Mouse (Mus musculus): ENCODE results near the gene Lrrc29. TPM values are rescaled to one million over a fixed set of nuclear protein-coding genes. Genes with fewer than 3 reads are reported as not detected.

Lrrc29 gene
- polyA plus RNA-seq, 2 experiments = 1.9 to 3.2 TPM

GRCm38 (mm10) chr8:105332523-105332922 is 6.4 kb upstream of the Lrrc29 start:
- 65% methylated on average over 2 of the region's 2 CpGs for WGBS
- no peaks in the 10 kb centered on the region for H3K27me3 ChIP-seq (ENCODE audit: control insufficient read depth, insufficient read depth, low read length)
- H3K36me3 ChIP-seq (ENCODE audit: control insufficient read depth, insufficient read depth, low read length) = peaks cover 90% of the 10 kb centered on the region
- no peak overlapping the region for H3K9ac ChIP-seq (ENCODE audit: low read depth, low read length, severe bottlenecking)
- no peak overlapping the region for H3K4me2 ChIP-seq (replicated peaks; ENCODE audit: low read depth, low read length, severe bottlenecking)
- no peak overlapping the region for H3K27ac ChIP-seq (replicated peaks; ENCODE audit: low read depth, low read length)
- no peaks in the 10 kb centered on the region for H3K9me3 ChIP-seq (ENCODE audit: control insufficient read depth, low read length)
- no peak for TF ChIP-seq POLR2A (IDR thresholded peaks at IDR 0.05; ENCODE audit: borderline replicate concordance, extremely low read depth, insufficient read depth, insufficient read length)
- DNase-seq (ENCODE audit: low spot score) (no peak), ATAC-seq (ENCODE audit: low FRiP score, low read depth) (no peak)
- no peak overlapping the region for H3K4me3 ChIP-seq (replicated peaks; ENCODE audit: low read length)
- peaks cover under 1% of the 10 kb centered on the region; the same call in 1 of the 2 replicates for H3K4me1 ChIP-seq (ENCODE audit: control insufficient read depth, insufficient read depth, low read length)

DNA sequence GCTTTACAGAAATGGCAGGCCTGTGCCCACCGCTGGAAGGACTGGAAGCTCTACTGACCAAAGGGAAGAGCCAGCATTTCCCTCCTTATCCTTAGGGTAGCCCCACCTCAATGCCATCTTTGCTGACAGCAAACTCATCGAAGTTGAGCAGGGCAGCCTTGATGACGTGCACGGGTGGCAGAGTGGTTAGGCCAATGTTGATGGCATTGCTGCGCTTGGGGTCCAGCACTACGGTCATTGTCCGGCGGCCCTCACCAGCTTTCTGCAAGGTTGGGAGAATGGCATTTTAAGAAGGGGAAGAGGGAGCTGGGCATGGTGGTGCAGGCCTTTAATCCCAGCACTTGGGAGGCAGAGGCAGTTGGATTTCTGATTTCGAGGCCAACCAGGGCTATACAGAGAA is 5.9 kb upstream of the Lrrc29 start:
- no peak overlapping the region for H3K4me2 ChIP-seq (replicated peaks; ENCODE audit: low read depth, low read length, severe bottlenecking)
- H3K27ac ChIP-seq (replicated peaks; ENCODE audit: low read depth, low read length) = no peak overlapping the region
- no peak overlapping the region for H3K9ac ChIP-seq (ENCODE audit: low read depth, low read length, severe bottlenecking)
- TF ChIP-seq POLR2A (IDR thresholded peaks at IDR 0.05; ENCODE audit: borderline replicate concordance, extremely low read depth, insufficient read depth, insufficient read length) = no peak
- H3K36me3 ChIP-seq (ENCODE audit: control insufficient read depth, insufficient read depth, low read length) = peaks cover 84% of the 10 kb centered on the region
- peaks cover 7% of the 10 kb centered on the region; the same call in 1 of the 2 replicates for H3K4me1 ChIP-seq (ENCODE audit: control insufficient read depth, insufficient read depth, low read length)
- no peaks in the 10 kb centered on the region for H3K27me3 ChIP-seq (ENCODE audit: control insufficient read depth, insufficient read depth, low read length)
- ATAC-seq (ENCODE audit: low FRiP score, low read depth) (no peak), DNase-seq (ENCODE audit: low spot score) (no peak)
- H3K4me3 ChIP-seq (replicated peaks; ENCODE audit: low read length) = no peak overlapping the region
- 97% methylated on average over 9 of the region's 9 CpGs for WGBS
- no peaks in the 10 kb centered on the region for H3K9me3 ChIP-seq (ENCODE audit: control insufficient read depth, low read length)

GRCm38 (mm10) chr8:105331469-105331868 is 5.4 kb upstream of the Lrrc29 start:
- Histone ChIP-seq H3K4me2 (replicated peaks; ENCODE audit: low read depth, low read length, severe bottlenecking) (no peak overlapping the region), H3K9me3 (ENCODE audit: control insufficient read depth, low read length) (no peaks in the 10 kb centered on the region), H3K36me3 (ENCODE audit: control insufficient read depth, insufficient read depth, low read length) (peaks cover 80% of the 10 kb centered on the region), H3K4me3 (replicated peaks; ENCODE audit: low read length) (no peak overlapping the region), H3K27ac (replicated peaks; ENCODE audit: low read depth, low read length) (no peak overlapping the region), H3K27me3 (ENCODE audit: control insufficient read depth, insufficient read depth, low read length) (no peaks in the 10 kb centered on the region), H3K9ac (ENCODE audit: low read depth, low read length, severe bottlenecking) (no peak overlapping the region), H3K4me1 (ENCODE audit: control insufficient read depth, insufficient read depth, low read length) (peaks cover 7% of the 10 kb centered on the region; the same call in 1 of the 2 replicates)
- TF ChIP-seq POLR2A (IDR thresholded peaks at IDR 0.05; ENCODE audit: borderline replicate concordance, extremely low read depth, insufficient read depth, insufficient read length) = no peak
- 94% methylated on average over 22 of the region's 22 CpGs for WGBS
- no peak for ATAC-seq (ENCODE audit: low FRiP score, low read depth)
- DNase-seq (ENCODE audit: low spot score) = no peak

- peaks cover 10% of the 10 kb centered on the region for H3K4me1 ChIP-seq (ENCODE audit: control insufficient read depth, insufficient read depth, low read length)
- H3K4me3 ChIP-seq (replicated peaks; ENCODE audit: low read length) = no peak overlapping the region
- no peaks in the 10 kb centered on the region for H3K27me3 ChIP-seq (ENCODE audit: control insufficient read depth, insufficient read depth, low read length)
- H3K9ac ChIP-seq (ENCODE audit: low read depth, low read length, severe bottlenecking) = no peak overlapping the region
- H3K27ac ChIP-seq (replicated peaks; ENCODE audit: low read depth, low read length) = no peak overlapping the region
- H3K4me2 ChIP-seq (replicated peaks; ENCODE audit: low read depth, low read length, severe bottlenecking) = no peak overlapping the region
- no peaks in the 10 kb centered on the region for H3K9me3 ChIP-seq (ENCODE audit: control insufficient read depth, low read length)
- no peak for TF ChIP-seq POLR2A (IDR thresholded peaks at IDR 0.05; ENCODE audit: borderline replicate concordance, extremely low read depth, insufficient read depth, insufficient read length)
- ATAC-seq (ENCODE audit: low FRiP score, low read depth) = no peak
- H3K36me3 ChIP-seq (ENCODE audit: control insufficient read depth, insufficient read depth, low read length) = peaks cover 69% of the 10 kb centered on the region
- no peak for DNase-seq (ENCODE audit: low spot score)
- 95% methylated on average over 12 of the region's 12 CpGs for WGBS
These were observed 4.2 kb upstream of the Lrrc29 start for GRCm38 (mm10) chr8:105330325-105330724.

- peak overlapping the region; percentile 87 for H3K4me2 ChIP-seq (replicated peaks; ENCODE audit: low read depth, low read length, severe bottlenecking)
- no peak for DNase-seq (ENCODE audit: low spot score)
- no peaks in the 10 kb centered on the region for H3K9me3 ChIP-seq (ENCODE audit: control insufficient read depth, low read length)
- H3K27me3 ChIP-seq (ENCODE audit: control insufficient read depth, insufficient read depth, low read length) = no peaks in the 10 kb centered on the region
- ATAC-seq (ENCODE audit: low FRiP score, low read depth) = no peak
- no peak for TF ChIP-seq POLR2A (IDR thresholded peaks at IDR 0.05; ENCODE audit: borderline replicate concordance, extremely low read depth, insufficient read depth, insufficient read length)
- peak overlapping the region; percentile 86 for H3K4me3 ChIP-seq (replicated peaks; ENCODE audit: low read length)
- H3K36me3 ChIP-seq (ENCODE audit: control insufficient read depth, insufficient read depth, low read length) = peaks cover 48% of the 10 kb centered on the region
- H3K9ac ChIP-seq (ENCODE audit: low read depth, low read length, severe bottlenecking) = peak overlapping the region; percentile 77
- H3K4me1 ChIP-seq (ENCODE audit: control insufficient read depth, insufficient read depth, low read length) = peaks cover 14% of the 10 kb centered on the region
- 37% methylated on average over 6 of the region's 6 CpGs for WGBS
- H3K27ac ChIP-seq (replicated peaks; ENCODE audit: low read depth, low read length) = peak overlapping the region; percentile 79; the same call in 1 of the 2 replicates
These were observed 890 bp upstream of the Lrrc29 start for GRCm38 (mm10) chr8:105326968-105327367.

Measured in limb, embryonic 14.5 days (tissue).